Mouse (Mus musculus) embryonic facial prominence, embryonic 14.5 days (tissue): ENCODE measurements at regions not wholly inside any gene's neighbourhood (a gene's known extent, or its start where the extent isn't known, plus 50 kb on each side); places are given as distances from the start of the nearest gene placed in this dataset.

Experiments used
- ATAC-seq: fragments of 200-750 bp; cut with Nextera tagmentation; 2 replicates; pipeline ENCODE4 v1.8.0; 2017; ENCODE audit warnings: low read depth, moderate number of reproducible peaks, moderate TSS enrichment
- DNase-seq: peaks from one replicate; pipeline ENCODE4 v3.0.0-alpha.2; 2015; ENCODE audit warnings: low spot score
- H3K27ac ChIP-seq: fragments of 300-500 bp; sonication (generic); replicated peaks from 2 replicates; pipeline ENCODE4 v1.5.1; 2014; ENCODE audit warnings: low read depth, mild to moderate bottlenecking, low read length, moderate library complexity
- H3K27me3 ChIP-seq: fragments of 300-500 bp; sonication (generic); replicated peaks from 2 replicates; pipeline ENCODE4 v1.6.1; 2014; ENCODE audit warnings: low read length; ENCODE audit not compliant: control insufficient read depth, insufficient read depth
- H3K36me3 ChIP-seq: fragments of 300-500 bp; sonication (generic); 2 replicates; pipeline ENCODE4 v1.6.1; 2014; ENCODE audit warnings: low read length, mixed read lengths; ENCODE audit not compliant: control insufficient read depth, insufficient read depth
- H3K4me1 ChIP-seq: fragments of 300-500 bp; sonication (generic); 2 replicates; pipeline ENCODE4 v1.6.1; 2014; ENCODE audit warnings: antibody characterized with exemption, low read length; ENCODE audit not compliant: control insufficient read depth, insufficient read depth
- H3K4me2 ChIP-seq: fragments of 300-500 bp; sonication (generic); 2 replicates; pipeline ENCODE4 v1.6.1; 2014; ENCODE audit warnings: low read depth, mild to moderate bottlenecking, low read length, moderate library complexity, mixed read lengths
- H3K4me3 ChIP-seq: fragments of 300-500 bp; sonication (generic); 2 replicates; pipeline ENCODE4 v1.5.1; 2014; ENCODE audit warnings: low read depth, mild to moderate bottlenecking, low read length
- H3K9ac ChIP-seq: fragments of 300-500 bp; sonication (generic); 2 replicates; pipeline ENCODE4 v1.6.1; 2014; ENCODE audit warnings: low read depth, mild to moderate bottlenecking, low read length, moderate library complexity, mixed read lengths
- H3K9me3 ChIP-seq: fragments of 300-500 bp; sonication (generic); 2 replicates; pipeline ENCODE4 v1.6.1; 2016; ENCODE audit warnings: low read length; ENCODE audit not compliant: control insufficient read depth
- WGBS: fragments of 180-500 bp; shearing (Covaris S2); extraction: QIAGEN DNeasy Blood & Tissue Kit; methylation state at CpG from one replicate; pipeline ENCODE4 v1.1.7; 2014; 5-methylcytosine and 5-hydroxymethylcytosine counted together

DNA sequence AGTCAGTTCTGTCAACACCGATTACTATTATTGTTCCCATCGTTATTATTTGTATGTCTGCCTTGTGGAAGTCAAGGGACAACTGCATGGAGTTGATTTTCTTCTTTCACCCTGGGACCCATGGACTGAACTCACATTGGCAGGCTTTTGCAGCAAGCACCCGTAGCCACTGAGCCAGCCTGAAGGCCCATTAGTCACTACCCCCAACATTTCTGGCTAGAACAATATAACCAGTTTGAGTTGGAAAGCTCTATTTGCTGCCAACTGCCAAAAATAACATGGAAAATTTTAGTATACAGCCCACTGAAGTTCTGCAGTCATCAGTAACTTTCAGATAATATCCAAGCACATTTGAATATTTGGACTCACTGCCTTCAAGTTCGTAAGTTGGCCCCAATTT lies 133.9 kb downstream of the Nuf2 start:
- Histone ChIP-seq H3K4me1 (no peaks in the 10 kb centered on the region), H3K36me3 (no peaks in the 10 kb centered on the region), H3K4me3 (no peak overlapping the region), H3K27me3 (no peaks in the 10 kb centered on the region), H3K27ac (no peak overlapping the region), H3K9ac (no peak overlapping the region), H3K4me2 (no peak overlapping the region), H3K9me3 (no peaks in the 10 kb centered on the region)
- ATAC-seq, result no peak
- 80% methylated on average over 4 of the region's 4 CpGs for WGBS
- DNase-seq, result peak; percentile 15

DNA sequence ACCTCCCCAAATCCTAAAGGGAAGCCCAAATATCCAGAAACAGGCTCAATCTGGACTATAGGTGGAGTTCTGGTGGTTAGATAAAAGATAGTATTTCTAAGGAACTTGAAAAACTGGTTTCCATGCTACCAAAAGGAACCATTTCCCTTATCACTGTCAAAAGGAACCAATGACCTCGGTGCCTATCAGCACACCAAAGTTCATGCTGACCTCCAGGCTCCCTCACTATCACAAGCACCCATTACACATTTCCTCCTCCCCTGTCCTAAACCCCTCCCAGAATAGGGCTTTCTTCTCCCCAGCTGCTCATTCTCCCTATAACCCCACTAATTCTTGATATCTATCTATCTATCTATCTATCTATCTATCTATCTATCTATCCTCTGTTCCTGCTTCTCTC lies 144.2 kb downstream of the Nuf2 start:
- no peaks in the 10 kb centered on the region for H3K9me3 ChIP-seq
- DNase-seq (no peak), ATAC-seq (no peak)
- no peak overlapping the region for H3K4me2 ChIP-seq
- H3K36me3 ChIP-seq, result no peaks in the 10 kb centered on the region
- no peaks in the 10 kb centered on the region for H3K4me1 ChIP-seq
- H3K9ac ChIP-seq, result no peak overlapping the region
- no peak overlapping the region for H3K4me3 ChIP-seq
- WGBS, result 62% methylated on average over 1 of the region's 1 CpGs
- H3K27ac ChIP-seq, result no peak overlapping the region
- no peaks in the 10 kb centered on the region for H3K27me3 ChIP-seq

DNA sequence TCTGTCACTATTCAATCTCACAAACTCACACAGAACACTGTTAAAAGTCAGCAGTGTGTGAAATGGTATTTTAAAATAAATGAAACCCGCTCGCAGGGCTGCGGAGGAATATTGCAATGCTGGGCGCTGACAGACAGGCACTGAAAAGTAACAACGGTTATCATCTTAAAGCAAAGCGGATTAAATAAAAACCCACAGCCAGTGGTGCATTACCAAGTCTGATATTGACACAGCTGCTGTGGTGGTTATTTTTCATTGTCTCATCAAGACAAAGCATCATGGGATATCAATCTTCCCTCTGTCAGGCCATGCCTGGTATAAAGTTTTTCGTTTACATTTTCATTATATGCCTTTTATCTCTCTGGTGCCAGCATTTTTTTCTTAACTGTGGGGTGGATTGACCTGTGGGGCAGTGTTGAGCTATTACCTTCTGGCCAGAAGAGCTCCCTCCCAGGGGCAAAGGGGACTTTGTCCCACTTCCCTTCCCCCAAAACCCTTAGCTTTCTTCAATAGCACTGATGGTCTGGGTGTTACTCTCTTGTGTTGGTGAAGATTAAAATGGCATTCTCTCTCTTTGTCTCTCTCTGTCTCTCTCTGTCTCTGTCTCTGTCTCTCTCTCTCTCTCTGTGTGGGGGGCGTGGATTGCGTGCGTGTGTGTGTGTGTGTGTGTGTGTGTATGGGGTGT lies 145.4 kb downstream of the Nuf2 start:
- DNase-seq (peak; percentile 34), ATAC-seq (0 out of 2 replicates have a peak, but pooled peaks have one; percentile 15)
- Histone ChIP-seq H3K36me3 (no peaks in the 10 kb centered on the region), H3K9ac (no peak overlapping the region), H3K27me3 (no peaks in the 10 kb centered on the region), H3K9me3 (no peaks in the 10 kb centered on the region), H3K4me2 (no peak overlapping the region), H3K27ac (no peak overlapping the region), H3K4me3 (no peak overlapping the region), H3K4me1 (no peaks in the 10 kb centered on the region)
- 63% methylated on average over 10 of the region's 10 CpGs for WGBS

DNA sequence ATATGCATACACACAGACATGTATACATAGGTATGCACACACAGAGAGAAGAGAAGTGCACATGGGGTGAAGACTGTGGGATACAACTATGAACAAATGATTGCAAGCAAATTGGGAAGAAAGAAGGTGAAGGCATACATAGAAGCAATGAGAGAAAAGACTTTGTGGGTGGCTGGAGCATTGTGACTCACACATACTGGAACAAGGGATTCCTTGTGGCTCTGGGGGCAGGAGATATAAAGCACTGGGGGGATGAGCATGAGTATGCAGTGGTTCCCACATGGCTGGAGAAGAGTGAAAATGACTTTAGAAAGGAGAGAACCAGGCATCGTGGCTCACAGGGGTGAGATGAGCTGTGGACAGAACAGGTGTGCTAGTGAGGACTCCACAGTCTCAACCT lies 156.6 kb downstream of the Nuf2 start:
- H3K27me3 ChIP-seq, result no peaks in the 10 kb centered on the region
- H3K4me2 ChIP-seq, result no peak overlapping the region
- no peaks in the 10 kb centered on the region for H3K4me1 ChIP-seq
- H3K27ac ChIP-seq, result no peak overlapping the region
- DNase-seq (no peak), ATAC-seq (no peak)
- H3K9ac ChIP-seq, result no peak overlapping the region
- no peaks in the 10 kb centered on the region for H3K36me3 ChIP-seq
- WGBS, result 53% methylated on average over 1 of the region's 1 CpGs
- no peaks in the 10 kb centered on the region for H3K9me3 ChIP-seq
- no peak overlapping the region for H3K4me3 ChIP-seq

DNA sequence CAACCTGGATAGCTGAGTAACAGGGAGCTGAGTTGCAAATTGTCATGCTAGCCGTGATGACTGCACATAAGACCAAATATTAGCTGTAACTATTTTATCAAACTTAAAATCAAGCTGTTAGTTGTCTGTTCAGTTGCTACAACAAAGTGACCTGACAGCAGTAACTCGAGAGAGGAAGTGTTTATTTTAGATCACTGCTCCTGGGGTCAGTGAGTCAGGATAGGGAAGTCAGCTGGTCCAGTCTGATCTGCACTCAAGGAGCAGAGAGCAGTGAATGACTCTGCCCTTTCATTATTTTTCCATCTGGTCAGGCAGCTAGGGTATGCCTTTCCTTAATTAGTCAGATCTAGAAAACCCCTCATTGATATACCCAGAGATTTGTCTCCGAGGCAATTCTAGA lies 162.5 kb downstream of the Nuf2 start:
- WGBS, result 33% methylated on average over 3 of the region's 3 CpGs
- ATAC-seq, result no peak

GRCm38 (mm10) chr1:169367772-169368501 lies 163.3 kb downstream of the Nuf2 start:
- Histone ChIP-seq H3K4me2 (no peak overlapping the region), H3K4me1 (no peaks in the 10 kb centered on the region), H3K4me3 (no peak overlapping the region), H3K9me3 (no peaks in the 10 kb centered on the region), H3K27ac (no peak overlapping the region), H3K9ac (no peak overlapping the region), H3K27me3 (no peaks in the 10 kb centered on the region), H3K36me3 (no peaks in the 10 kb centered on the region)
- ATAC-seq (no peak), DNase-seq (no peak)
- 70% methylated on average over 10 of the region's 10 CpGs for WGBS

More for the DNA sequence above, 162.5 kb downstream of the Nuf2 start:
- no peaks in the 10 kb centered on the region for H3K36me3 ChIP-seq
- no peaks in the 10 kb centered on the region for H3K9me3 ChIP-seq
- no peak overlapping the region for H3K27ac ChIP-seq
- no peak for DNase-seq
- no peak overlapping the region for H3K4me2 ChIP-seq
- no peaks in the 10 kb centered on the region for H3K27me3 ChIP-seq
- H3K4me3 ChIP-seq, result no peak overlapping the region
- no peaks in the 10 kb centered on the region for H3K4me1 ChIP-seq
- no peak overlapping the region for H3K9ac ChIP-seq

DNA sequence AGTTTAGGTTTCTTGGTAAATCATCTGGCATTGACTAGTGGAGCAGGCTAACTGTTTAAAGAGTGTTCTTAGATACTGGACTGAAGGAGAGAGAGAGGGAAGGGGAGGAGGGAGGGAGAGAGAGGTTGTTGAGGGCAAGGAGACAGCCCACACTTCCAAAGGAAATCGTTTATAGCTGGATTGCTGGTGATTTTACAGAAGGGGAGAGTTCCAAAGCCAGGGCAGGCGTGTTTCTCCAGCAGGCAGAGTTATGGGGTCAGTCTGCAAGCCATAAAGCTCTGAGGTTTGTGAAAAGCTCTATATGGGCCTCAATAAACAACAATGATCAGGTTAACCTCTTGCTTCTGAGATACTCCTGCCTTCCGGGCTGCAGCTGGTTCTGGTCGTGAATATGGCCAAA lies 163.9 kb downstream of the Nuf2 start:
- DNase-seq (no peak), ATAC-seq (no peak)
- Histone ChIP-seq H3K9me3 (no peaks in the 10 kb centered on the region), H3K27me3 (no peaks in the 10 kb centered on the region), H3K4me3 (no peak overlapping the region), H3K36me3 (no peaks in the 10 kb centered on the region), H3K4me2 (no peak overlapping the region), H3K27ac (no peak overlapping the region), H3K4me1 (no peaks in the 10 kb centered on the region), H3K9ac (no peak overlapping the region)
- 46% methylated on average over 4 of the region's 4 CpGs for WGBS

- 35% methylated on average over 4 of the region's 4 CpGs for WGBS
- Histone ChIP-seq H3K4me2 (no peak overlapping the region), H3K9ac (no peak overlapping the region), H3K27ac (no peak overlapping the region), H3K4me3 (no peak overlapping the region), H3K9me3 (no peaks in the 10 kb centered on the region), H3K36me3 (no peaks in the 10 kb centered on the region), H3K27me3 (no peaks in the 10 kb centered on the region), H3K4me1 (no peaks in the 10 kb centered on the region)
- DNase-seq (no peak), ATAC-seq (no peak)
Measured at GRCm38 (mm10) chr1:169362564-169362963, 168.7 kb downstream of the Nuf2 start.
